Mouse (Mus musculus): Measurements from ENCODE around the gene Cd300ld4. TPM values are rescaled to one million over a fixed set of nuclear protein-coding genes. Genes with fewer than 3 reads are reported as not detected.
"Not testable (repeated sequence)": the region's sequence is repeated elsewhere in the genome, so short reads cannot be mapped to it uniquely, and the experiment has no call there.

Gene Cd300ld4
- polyA plus RNA-seq (2015; fragmentation: Nextera tagmentation; extraction: Ambion mirVana): not detected in 2 replicates

- not testable (repeated sequence) for H3K4me3 ChIP-seq; H3K27ac ChIP-seq; H3K27me3 ChIP-seq; H3K9ac ChIP-seq; ATAC-seq (ENCODE audit: insufficient number of reproducible peaks, insufficient read depth, low FRiP score, low TSS enrichment, low read depth); H3K4me1 ChIP-seq; H3K4me2 ChIP-seq; H3K36me3 ChIP-seq; H3K9me3 ChIP-seq
- no CpG with 5 or more reads among the region's 6 CpGs for WGBS
Measured at GRCm38 (mm10) chr11:115026912-115027311, at the start of gene Cd300ld4. Cd300ld4 (minus strand) TSS chr11:115027012.

GRCm38 (mm10) chr11:115075859-115076258, 49.0 kb upstream of the Cd300ld4 start:
- Histone ChIP-seq H3K36me3 (no peaks in the 10 kb centered on the region), H3K27me3 (peaks cover 13% of the 10 kb centered on the region; the same call in 1 of the 2 replicates), H3K9me3 (no peaks in the 10 kb centered on the region), H3K4me2 (no peak overlapping the region), H3K4me3 (no peak overlapping the region), H3K27ac (no peak overlapping the region), H3K4me1 (peaks cover 12% of the 10 kb centered on the region), H3K9ac (no peak overlapping the region)
- ATAC-seq (ENCODE audit: insufficient number of reproducible peaks, insufficient read depth, low FRiP score, low TSS enrichment, low read depth): no peak
- 77% methylated on average over 5 of the region's 5 CpGs for WGBS

DNA sequence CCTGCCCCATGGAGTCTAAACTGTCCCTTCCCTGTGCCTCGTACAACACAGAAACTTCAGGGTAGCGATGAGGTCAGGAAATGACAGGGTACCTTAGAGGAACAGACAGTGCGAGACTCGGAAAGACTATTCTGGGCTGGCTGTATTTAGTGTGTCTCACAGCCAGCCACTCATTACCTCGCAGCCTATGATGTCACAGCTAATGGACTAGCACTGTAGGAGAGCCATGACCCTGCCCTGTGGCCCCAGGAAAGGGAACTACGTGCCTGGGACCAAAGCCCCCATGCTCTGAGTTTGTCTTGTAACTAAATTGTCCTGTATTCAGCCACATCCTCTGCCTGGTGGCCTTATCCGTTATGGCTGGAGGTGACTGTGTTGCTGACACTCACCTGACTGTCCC, 48.6 kb upstream of the Cd300ld4 start:
- H3K27me3 ChIP-seq: peaks cover 18% of the 10 kb centered on the region; the same call in 1 of the 2 replicates
- no peaks in the 10 kb centered on the region for H3K36me3 ChIP-seq
- H3K4me3 ChIP-seq: no peak overlapping the region
- H3K9ac ChIP-seq: no peak overlapping the region
- no peak overlapping the region for H3K4me2 ChIP-seq
- WGBS: 73% methylated on average over 7 of the region's 7 CpGs
- no peak overlapping the region for H3K27ac ChIP-seq
- no peak for ATAC-seq (ENCODE audit: insufficient number of reproducible peaks, insufficient read depth, low FRiP score, low TSS enrichment, low read depth)
- H3K9me3 ChIP-seq: no peaks in the 10 kb centered on the region
- H3K4me1 ChIP-seq: peaks cover 12% of the 10 kb centered on the region

DNA sequence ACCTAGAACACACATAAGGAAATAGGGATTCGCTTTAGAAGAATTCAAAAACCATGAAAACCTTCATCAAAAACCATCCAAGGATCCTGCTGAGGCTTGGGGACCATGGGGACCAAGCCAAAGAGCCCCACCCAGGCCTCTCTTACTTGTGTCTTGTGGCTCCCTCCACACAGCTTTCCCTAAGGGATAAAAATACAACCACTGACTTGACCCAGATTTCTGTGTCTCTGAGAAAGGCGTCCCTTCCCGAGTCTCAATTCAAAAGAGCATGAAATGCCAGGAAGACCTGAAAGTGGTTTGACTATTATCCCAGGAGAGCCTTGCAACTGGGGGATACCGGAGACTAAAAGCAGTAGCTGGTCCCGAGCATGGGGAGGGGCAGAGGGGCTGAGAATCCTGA, 46.2 kb upstream of the Cd300ld4 start:
- H3K27me3 ChIP-seq: peaks cover 18% of the 10 kb centered on the region; the same call in 1 of the 2 replicates
- H3K9ac ChIP-seq: no peak overlapping the region
- no peak for ATAC-seq (ENCODE audit: insufficient number of reproducible peaks, insufficient read depth, low FRiP score, low TSS enrichment, low read depth)
- no peak overlapping the region for H3K4me3 ChIP-seq
- H3K36me3 ChIP-seq: no peaks in the 10 kb centered on the region
- H3K27ac ChIP-seq: no peak overlapping the region
- no peak overlapping the region for H3K4me2 ChIP-seq
- H3K9me3 ChIP-seq: no peaks in the 10 kb centered on the region
- WGBS: 62% methylated on average over 5 of the region's 5 CpGs
- H3K4me1 ChIP-seq: peaks cover 12% of the 10 kb centered on the region

DNA sequence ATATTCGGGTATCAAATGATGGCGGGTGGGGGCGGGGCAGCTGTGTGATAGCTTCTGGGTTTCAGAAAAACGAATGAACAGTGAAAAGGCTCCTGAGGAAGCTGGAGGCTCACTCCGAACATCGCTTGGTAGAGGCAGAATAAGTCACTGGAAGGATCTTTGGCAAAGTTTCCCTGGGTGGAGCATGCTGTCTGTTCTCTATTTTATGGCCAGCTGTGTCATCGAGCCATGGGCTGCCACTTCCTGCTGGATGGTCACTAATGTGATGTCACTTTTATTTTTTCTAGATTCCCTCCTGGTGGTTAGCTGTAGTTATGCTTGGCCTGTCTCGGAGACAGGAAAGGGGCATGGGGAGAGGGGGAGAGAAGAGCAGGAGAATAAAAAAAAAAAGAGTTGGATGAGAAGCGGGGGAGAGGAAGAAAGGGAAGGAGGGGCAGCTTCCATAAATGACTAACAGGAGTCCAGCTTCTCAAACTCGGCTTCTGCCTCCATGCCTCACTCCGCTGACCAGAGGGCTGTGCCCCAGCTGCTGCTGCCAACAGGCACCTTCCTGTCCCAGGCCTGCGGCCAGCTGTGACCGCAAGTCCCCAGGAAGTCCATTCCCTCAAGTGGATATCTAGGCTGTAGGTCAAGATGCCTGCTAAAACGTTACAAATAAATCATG, 45.0 kb upstream of the Cd300ld4 start:
- H3K4me1 ChIP-seq: peaks cover 12% of the 10 kb centered on the region
- peak overlapping the region; percentile 40 for H3K4me2 ChIP-seq
- no peak overlapping the region for H3K4me3 ChIP-seq
- ATAC-seq (ENCODE audit: insufficient number of reproducible peaks, insufficient read depth, low FRiP score, low TSS enrichment, low read depth): no peak
- H3K9me3 ChIP-seq: no peaks in the 10 kb centered on the region
- 0 out of 2 replicates have a peak overlapping the region, but pooled peaks have one; percentile 27 for H3K9ac ChIP-seq
- H3K36me3 ChIP-seq: no peaks in the 10 kb centered on the region
- 17% methylated on average over 14 of the region's 14 CpGs for WGBS
- H3K27ac ChIP-seq: no peak overlapping the region
- H3K27me3 ChIP-seq: peaks cover 18% of the 10 kb centered on the region; the same call in 1 of the 2 replicates

DNA sequence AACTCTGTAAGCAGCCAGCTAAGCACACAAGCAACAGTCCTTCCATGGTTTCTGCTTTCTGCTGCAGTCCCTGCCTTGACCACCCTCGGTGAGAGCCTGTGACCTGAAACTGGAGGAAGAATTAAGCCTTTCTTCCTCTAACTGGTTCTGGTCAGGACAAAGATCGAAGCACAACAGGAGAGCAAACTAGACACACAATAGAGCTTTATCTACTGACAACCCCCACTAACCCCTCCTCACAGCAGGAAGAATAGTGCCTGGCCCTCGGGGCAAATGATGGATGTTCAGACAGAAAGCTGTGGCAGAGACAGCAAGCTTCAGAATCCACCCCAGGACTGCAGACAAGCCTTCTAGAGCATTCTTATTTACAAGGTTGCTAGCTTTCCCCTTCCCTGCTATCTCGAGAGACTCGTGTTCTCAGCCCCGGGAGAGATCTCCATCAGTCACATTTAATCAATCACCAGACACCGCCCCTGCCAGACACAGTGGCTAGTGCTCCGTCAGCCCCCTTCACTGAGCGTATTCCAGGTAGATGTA, 44.3 kb upstream of the Cd300ld4 start:
- H3K9me3 ChIP-seq: no peaks in the 10 kb centered on the region
- ATAC-seq (ENCODE audit: insufficient number of reproducible peaks, insufficient read depth, low FRiP score, low TSS enrichment, low read depth): no peak
- H3K4me2 ChIP-seq: peak overlapping the region; percentile 40
- no peaks in the 10 kb centered on the region for H3K36me3 ChIP-seq
- H3K9ac ChIP-seq: 0 out of 2 replicates have a peak overlapping the region, but pooled peaks have one; percentile 27
- 7% methylated on average over 9 of the region's 9 CpGs for WGBS
- no peak overlapping the region for H3K4me3 ChIP-seq
- peaks cover 18% of the 10 kb centered on the region; the same call in 1 of the 2 replicates for H3K27me3 ChIP-seq
- H3K4me1 ChIP-seq: peaks cover 12% of the 10 kb centered on the region
- H3K27ac ChIP-seq: no peak overlapping the region

GRCm38 (mm10) chr11:115066768-115067167, 40.0 kb upstream of the Cd300ld4 start:
- H3K9me3 ChIP-seq: no peaks in the 10 kb centered on the region
- ATAC-seq (ENCODE audit: insufficient number of reproducible peaks, insufficient read depth, low FRiP score, low TSS enrichment, low read depth): no peak
- H3K27me3 ChIP-seq: peaks cover 13% of the 10 kb centered on the region; the same call in 1 of the 2 replicates
- no peak overlapping the region for H3K9ac ChIP-seq
- H3K4me2 ChIP-seq: no peak overlapping the region
- WGBS: 64% methylated on average over 6 of the region's 6 CpGs
- peaks cover 8% of the 10 kb centered on the region for H3K4me1 ChIP-seq
- no peak overlapping the region for H3K27ac ChIP-seq
- H3K36me3 ChIP-seq: no peaks in the 10 kb centered on the region
- no peak overlapping the region for H3K4me3 ChIP-seq

- no peaks in the 10 kb centered on the region for H3K9me3 ChIP-seq
- H3K4me1 ChIP-seq: no peaks in the 10 kb centered on the region
- no peak within 1 kb of the TSS for H3K27ac ChIP-seq
- no peaks in the 10 kb centered on the region for H3K36me3 ChIP-seq
- WGBS: 26% methylated on average over 5 of the region's 5 CpGs
- H3K4me2 ChIP-seq: no peak within 1 kb of the TSS
- H3K27me3 ChIP-seq: no peaks in the 10 kb centered on the region
- ATAC-seq (ENCODE audit: insufficient number of reproducible peaks, insufficient read depth, low FRiP score, low TSS enrichment, low read depth): no peak
- no peak within 1 kb of the TSS for H3K9ac ChIP-seq
- no peak within 1 kb of the TSS for H3K4me3 ChIP-seq
Measured at GRCm38 (mm10) chr11:115062077-115062476, 35.3 kb upstream of the Cd300ld4 start, which contains the start of gene Cd300e. Cd300e (minus strand) TSS chr11:115062177.

DNA sequence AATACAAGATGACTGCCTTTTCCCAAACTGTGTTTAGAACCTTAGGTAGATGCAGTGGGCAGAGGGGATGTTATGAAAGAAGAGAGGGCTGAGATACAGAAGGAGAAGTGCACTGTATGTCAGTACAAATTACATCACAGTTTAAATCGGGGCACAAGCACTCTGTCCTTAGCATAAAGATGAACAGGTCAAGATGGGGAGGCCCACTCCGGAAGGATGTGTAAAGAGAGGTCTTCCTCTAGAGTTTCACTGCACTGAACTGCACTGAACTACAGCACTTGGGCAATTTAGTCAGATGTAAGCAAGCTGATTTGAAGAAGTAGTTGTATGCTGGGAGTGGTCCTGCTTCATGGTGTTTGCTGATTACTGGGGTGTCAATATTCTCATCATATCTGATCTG, 33.0 kb upstream of the Cd300ld4 start:
- H3K4me2 ChIP-seq: no peak overlapping the region
- no peaks in the 10 kb centered on the region for H3K27me3 ChIP-seq
- no peak overlapping the region for H3K27ac ChIP-seq
- no peaks in the 10 kb centered on the region for H3K9me3 ChIP-seq
- H3K9ac ChIP-seq: no peak overlapping the region
- no peaks in the 10 kb centered on the region for H3K36me3 ChIP-seq
- H3K4me1 ChIP-seq: no peaks in the 10 kb centered on the region
- no peak overlapping the region for H3K4me3 ChIP-seq
- 68% methylated on average over 2 of the region's 2 CpGs for WGBS
- no peak for ATAC-seq (ENCODE audit: insufficient number of reproducible peaks, insufficient read depth, low FRiP score, low TSS enrichment, low read depth)

DNA sequence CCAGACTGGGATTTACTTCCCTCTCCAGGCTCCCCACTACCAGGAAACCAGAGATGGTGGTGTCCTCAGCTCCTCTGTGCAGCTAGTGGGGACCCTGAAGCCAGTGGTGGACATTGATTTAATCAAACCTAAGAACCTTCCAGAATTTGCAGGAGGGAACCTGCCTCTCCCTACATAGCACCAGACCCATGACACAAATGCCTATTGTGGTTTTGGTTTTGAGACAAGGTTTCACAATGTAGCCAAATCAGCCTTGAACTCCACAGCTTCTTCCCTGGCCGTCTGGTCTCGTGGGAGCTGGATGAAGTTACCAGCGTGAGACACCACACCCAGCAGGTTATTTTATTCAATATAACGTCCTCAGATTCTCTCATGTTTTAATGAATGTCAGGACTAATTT, 31.9 kb upstream of the Cd300ld4 start:
- H3K27ac ChIP-seq: no peak overlapping the region
- no peak overlapping the region for H3K4me3 ChIP-seq
- H3K27me3 ChIP-seq: no peaks in the 10 kb centered on the region
- no peaks in the 10 kb centered on the region for H3K36me3 ChIP-seq
- no peak for ATAC-seq (ENCODE audit: insufficient number of reproducible peaks, insufficient read depth, low FRiP score, low TSS enrichment, low read depth)
- H3K4me2 ChIP-seq: no peak overlapping the region
- no peak overlapping the region for H3K9ac ChIP-seq
- 65% methylated on average over 4 of the region's 4 CpGs for WGBS
- H3K9me3 ChIP-seq: no peaks in the 10 kb centered on the region
- H3K4me1 ChIP-seq: no peaks in the 10 kb centered on the region

- ATAC-seq (ENCODE audit: insufficient number of reproducible peaks, insufficient read depth, low FRiP score, low TSS enrichment, low read depth): no peak
- no peak overlapping the region for H3K4me3 ChIP-seq
- H3K9ac ChIP-seq: no peak overlapping the region
- no peaks in the 10 kb centered on the region for H3K4me1 ChIP-seq
- H3K27me3 ChIP-seq: no peaks in the 10 kb centered on the region
- no peak overlapping the region for H3K4me2 ChIP-seq
- no peaks in the 10 kb centered on the region for H3K9me3 ChIP-seq
- no peaks in the 10 kb centered on the region for H3K36me3 ChIP-seq
- H3K27ac ChIP-seq: no peak overlapping the region
Measured at GRCm38 (mm10) chr11:115054537-115054936, 27.7 kb upstream of the Cd300ld4 start.

DNA sequence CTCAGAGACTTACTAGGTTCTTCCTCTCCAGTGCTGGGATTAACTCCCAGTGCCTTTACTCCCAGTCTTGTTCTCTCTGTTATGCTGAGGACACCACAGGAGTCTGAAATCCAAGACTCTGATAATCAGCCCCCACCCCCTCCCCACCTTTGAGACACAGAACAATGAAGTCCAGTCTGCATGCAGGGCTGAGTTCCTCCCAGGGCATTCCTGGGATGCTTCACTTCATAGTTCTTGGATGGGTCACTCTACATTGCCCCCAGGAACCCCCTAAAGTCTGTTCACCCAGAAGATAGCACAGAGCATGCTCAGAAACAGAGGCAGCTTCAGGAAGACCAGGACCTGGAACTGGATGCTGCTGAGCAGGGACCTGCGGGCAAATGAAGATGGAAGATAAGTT, 26.2 kb upstream of the Cd300ld4 start:
- no peak for ATAC-seq (ENCODE audit: insufficient number of reproducible peaks, insufficient read depth, low FRiP score, low TSS enrichment, low read depth)
- 88% methylated on average over 1 of the region's 1 CpGs for WGBS
- Histone ChIP-seq H3K27ac (no peak overlapping the region), H3K9me3 (no peaks in the 10 kb centered on the region), H3K9ac (no peak overlapping the region), H3K4me2 (no peak overlapping the region), H3K4me3 (no peak overlapping the region), H3K4me1 (no peaks in the 10 kb centered on the region), H3K36me3 (no peaks in the 10 kb centered on the region), H3K27me3 (no peaks in the 10 kb centered on the region)
